Mouse (Mus musculus): ENCODE results near the gene Snx9.

Snx9 gene

DNA sequence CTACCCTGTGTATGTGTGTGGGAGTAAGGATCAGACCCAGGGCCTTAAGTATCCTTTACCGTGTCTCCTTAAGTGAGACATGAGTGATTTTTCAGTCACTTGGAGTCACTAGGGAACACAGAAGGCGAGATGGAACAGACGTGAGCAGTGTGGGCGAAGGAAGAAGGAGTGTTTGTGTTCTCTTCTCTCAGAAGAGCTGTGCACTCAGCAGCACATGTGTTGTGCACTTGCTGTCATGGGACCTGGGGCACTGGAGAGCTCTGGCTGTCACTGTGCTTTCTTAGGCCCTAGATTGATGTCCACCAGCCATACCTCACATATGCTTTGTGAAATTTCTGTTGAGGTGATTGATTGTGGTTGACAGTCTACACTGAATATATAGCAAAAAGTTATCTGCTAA is 37.7 kb downstream of the Snx9 start:
- DNase-seq (ENCODE audit: low spot score in 2 of 2): no peak

DNA sequence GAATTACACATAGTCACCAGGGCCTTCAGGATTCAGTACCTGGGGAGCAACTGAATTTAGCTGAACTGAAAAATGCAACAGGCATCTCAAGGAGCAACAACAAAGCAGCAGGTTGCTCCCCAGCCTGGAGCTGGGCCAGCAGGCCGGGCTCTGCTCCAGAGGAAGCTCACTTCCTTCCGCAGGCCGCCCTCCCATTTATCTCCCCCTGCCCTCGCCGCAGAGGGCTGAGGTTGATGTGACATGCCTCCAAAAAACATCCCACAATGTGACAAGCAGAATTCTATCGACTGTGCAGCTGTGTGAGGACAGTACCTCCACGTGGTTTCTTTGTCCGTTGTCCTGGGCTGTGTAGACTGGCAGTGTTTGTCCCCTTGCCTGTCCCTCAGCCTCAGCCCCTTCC is 44.3 kb downstream of the Snx9 start:
- no peak for DNase-seq (ENCODE audit: low spot score in 2 of 2)

DNA sequence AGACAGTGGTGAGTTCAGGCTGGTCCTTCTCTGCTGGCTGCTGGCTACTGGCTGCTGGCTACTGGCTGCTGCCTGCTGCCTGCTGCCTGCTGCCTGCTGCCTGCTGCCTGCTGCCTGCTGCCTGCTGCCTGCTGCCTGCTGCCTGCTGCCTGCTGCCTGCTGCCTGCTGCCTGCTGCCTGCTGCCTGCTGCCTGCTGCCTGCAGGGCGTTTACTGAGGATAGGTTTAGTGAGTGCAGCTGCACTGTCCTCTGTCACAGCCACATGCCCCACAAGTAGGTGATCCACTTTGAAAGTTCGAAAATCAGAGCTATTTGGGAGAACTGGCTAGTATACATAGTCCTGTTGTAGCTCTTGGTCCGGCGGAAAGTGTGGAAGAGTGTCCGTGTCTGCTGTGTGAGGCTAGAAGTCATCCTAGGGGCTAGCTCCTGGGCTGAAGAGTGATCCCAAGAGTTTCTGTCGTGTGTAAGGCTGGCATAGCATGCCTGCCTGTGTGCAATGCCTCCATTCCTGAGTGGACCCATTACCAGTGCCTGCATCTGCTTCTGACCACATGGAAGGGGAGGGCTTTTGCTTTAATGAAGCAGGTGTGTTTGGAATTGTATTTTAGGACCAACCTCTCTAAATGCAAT is 45.2 kb downstream of the Snx9 start:
- DNase-seq (ENCODE audit: low spot score in 2 of 2): no peak

DNA sequence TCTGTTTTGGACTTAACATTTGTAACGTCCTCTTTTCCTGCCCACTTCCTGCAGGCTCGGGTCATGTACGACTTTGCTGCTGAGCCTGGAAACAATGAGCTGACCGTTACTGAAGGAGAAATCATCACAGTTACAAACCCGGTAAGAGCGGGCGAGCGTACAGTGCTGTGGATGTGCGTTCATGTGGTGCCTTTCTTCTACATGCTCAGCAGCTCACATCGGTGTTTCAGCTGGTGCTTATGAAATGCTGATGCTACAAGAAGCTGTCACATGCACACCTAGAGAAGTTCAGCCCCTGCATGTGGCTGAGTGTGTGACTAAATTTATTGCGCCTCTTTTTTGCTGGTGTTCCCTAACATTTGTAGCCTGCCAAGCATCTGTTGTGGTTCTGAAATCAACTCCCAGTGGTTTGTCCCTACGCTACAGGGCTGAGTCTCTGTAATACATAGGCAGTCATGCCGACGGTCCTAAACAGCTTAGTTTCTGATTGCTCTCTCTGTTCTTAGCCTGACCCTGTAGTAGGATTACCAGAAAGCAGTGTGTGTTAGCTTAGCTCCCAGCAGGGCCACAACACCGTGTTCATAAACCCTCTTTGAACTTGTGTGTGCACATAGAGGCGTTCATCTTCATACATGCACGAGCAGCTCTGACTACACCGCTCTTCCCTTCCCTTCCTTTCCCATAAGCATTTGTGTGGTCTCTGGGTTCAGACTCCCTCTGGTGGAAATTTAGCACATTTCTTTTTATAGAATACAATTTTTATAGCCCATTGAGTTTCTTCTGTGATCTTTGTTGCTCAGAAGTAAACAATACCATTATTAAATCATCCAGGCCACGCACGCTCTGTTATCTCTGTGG is 46.0 kb downstream of the Snx9 start:
- DNase-seq (ENCODE audit: low spot score in 2 of 2): no peak

DNA sequence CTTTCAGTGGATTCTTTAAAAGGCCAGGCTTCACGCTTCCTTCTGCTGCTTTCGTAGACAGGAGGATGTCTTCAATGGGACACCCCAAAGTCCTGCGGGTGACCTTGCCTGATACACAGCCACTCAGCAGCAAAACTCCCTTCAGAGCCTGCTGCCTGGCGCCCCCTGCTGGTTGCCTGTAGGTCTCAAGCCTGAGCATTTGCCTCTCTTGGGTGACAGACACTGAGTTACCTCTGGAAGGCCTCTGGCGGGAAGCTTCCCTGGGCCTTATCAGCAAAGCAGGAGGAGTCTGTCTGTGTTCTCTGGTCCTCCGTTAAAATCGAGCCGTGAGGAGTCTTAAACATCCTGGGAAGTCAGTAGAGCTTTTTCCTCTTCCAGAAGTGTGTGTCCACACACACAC is 49.3 kb downstream of the Snx9 start:
- DNase-seq (ENCODE audit: low spot score in 2 of 2): peak; percentile 53 to 72

DNA sequence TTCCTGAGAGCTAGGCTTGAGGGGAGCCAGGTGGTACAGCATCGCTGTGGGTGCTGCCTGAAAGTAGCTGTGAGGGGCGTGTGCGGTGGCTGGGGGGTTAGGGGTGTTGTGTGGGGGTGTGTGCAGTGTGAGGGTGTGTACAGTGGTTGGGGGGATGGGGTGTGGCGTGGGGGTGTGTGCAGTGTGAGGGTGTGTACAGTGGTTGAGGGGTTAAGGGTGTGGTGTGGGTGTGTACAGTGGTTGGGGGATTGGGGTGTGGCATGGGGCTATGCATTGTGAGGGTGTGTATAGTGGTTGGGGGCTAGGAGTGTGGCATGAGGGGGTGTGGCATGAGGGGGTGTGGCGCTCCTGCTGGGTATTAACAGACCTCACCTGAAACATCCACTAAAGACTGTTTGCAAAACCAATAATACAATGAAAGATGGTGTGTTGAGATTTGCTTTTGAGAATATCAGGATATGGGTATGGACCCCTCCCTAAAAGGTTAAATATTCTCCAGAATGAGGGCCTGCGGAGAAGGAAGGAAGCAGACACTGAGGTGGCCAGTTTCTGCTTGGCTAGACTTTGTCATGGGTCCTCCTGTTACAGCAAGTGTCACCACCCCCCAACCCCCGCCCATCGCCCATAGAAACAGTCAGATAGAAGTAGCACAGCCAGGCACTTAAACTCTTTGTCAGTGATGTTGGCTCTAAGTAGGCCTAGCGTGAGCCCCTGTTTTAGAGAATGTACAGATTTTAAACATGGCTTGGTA is 51.0 kb downstream of the Snx9 start:
- DNase-seq (ENCODE audit: low spot score in 2 of 2): no peak

DNA sequence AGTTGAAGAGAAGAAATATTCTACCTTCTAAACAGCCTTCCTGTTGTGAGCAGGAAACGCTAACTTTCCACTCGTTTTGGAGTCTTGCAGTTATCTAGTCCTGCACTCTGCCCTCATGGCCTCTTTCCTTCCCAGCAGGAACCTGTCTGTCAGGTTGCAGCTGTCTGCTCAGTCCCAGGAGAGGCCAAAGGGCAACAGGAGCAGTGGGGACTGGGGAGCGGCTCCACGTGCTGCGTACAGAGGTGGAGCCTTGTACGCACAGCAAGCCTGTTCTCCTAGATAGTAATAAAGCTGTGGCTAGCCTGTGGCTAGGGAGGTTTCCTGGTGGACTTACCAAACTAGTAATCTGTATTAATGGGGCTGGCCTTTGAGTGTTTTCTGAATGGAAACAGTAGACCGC is 52.0 kb downstream of the Snx9 start:
- DNase-seq (ENCODE audit: low spot score in 2 of 2): no peak

DNA sequence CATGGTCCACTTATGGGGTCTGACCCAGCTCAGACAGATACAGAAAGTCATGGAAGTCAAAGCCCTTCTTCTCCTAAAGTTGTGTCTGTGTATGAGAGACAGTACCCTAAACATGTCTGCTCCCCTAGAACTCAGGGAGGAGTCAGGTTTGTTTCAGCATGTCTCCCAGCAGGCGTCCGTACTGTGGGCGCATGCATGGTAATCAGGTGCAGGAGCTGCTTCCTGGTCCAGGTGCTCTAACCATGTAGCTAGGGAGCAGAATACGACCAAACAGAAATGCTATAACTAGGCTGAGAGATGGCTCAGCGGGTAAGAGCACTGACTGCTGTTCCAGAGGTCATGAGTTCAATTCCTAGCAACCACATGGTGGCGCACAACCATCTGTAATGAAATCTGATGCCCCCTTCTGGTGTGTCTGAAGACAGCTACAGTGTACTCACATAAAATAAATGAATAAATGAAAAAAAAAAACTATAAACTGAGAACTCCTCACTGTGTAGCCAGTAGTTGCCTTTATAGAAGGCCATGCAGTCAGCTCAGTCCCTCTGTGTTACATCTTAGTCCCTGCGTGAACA is 52.5 kb downstream of the Snx9 start:
- DNase-seq (ENCODE audit: low spot score in 2 of 2): no peak

DNA sequence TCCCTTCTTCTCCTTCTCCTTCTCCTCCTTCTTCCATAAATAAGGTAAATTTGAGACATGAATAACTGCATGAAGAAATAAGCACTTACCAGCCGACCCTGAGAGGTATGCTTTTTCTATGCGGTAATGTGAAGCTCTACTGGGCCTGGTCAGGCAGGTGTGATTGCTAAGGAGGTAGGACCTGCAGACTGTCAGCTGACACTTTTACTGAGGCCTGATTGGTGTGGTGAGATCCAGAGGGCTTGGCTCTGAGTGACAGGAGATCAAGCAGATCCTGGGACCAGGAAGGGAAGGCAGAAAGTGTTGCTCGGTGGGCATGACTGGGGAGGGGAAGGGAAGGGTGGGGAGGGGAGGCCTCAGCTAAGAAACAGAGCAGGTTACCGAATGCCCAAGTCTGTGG is 54.9 kb downstream of the Snx9 start:
- no peak for DNase-seq (ENCODE audit: low spot score in 2 of 2)

DNA sequence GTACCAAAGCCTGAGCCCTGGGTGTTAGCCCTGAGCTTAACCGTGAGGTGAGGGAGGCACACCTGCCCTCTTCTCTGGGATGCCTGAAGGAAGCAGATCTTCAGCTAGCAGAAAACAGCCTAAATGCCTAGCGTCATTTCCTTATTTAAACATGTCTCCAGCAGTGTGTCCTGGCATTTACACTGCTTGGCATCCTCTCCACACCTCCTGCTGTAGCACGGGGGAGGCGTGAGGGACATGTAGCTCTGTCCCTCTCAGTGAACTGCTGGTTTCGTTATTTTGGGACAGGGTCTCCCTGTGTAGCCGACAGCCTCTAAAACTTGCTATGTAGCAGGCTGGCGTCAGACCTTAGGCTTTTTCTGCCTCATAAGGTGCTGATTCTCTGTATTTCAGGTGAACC is 55.5 kb downstream of the Snx9 start:
- DNase-seq (ENCODE audit: low spot score in 2 of 2): no peak

DNA sequence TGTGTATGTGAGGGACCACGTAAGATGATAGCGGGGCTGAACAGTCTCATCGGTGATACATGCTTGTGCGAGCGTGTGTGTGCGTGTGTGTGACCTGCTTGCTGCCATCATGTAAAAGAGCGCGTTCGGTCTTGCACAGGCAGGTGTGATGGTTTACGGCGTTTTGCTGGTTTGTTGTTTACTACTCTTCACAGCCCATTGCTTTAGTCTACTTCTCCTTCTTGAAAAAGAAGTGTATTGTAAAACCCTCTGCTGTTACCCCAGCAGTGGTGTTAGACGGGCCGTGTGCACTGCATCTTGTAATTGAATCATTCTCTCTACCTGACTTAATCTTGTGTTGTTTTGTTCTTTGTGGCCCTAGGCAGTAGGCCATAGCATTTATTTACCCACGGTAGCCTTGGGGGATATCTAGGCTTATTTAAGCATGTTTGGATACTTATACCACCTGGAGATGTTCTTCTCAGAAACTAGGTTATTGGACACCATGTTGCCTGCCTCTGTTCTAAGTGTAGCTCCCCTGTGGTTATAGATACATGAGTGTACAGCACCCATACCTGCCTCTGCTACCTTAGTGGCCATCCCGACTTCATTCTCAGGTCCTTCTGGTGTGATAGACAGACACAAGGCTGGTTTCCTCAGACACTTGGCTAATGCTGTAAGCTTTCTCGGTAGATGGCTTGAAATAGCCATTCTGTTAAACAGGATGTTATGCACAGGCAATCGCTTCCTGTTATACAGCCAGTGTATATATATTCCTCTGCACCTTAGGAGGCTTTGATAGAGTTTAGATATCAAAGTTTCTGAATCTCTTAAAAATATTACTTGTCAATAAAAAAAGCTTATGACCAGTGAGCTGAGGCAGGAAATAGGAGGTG is 56.4 kb downstream of the Snx9 start:
- DNase-seq (ENCODE audit: low spot score in 2 of 2): no peak

DNA sequence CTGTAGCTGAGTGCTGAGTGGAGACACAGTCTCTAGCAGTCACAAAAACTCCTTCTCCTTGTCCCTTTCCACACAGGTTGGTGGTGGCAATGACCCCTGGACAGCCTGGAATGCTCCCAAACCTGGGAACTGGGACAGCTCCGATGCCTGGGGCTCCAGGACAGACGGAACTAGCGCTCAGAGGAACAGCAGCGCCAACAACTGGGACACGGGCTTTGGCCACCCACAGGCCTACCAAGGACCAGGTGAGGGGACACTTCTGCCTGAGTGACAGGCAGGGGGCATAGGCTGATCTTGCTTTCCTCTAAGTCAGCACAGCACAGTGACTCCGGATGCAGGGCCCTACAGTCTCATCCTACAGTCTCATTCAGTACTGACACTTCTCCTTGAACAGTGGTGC is 58.1 kb downstream of the Snx9 start:
- DNase-seq (ENCODE audit: low spot score in 2 of 2): no peak

DNA sequence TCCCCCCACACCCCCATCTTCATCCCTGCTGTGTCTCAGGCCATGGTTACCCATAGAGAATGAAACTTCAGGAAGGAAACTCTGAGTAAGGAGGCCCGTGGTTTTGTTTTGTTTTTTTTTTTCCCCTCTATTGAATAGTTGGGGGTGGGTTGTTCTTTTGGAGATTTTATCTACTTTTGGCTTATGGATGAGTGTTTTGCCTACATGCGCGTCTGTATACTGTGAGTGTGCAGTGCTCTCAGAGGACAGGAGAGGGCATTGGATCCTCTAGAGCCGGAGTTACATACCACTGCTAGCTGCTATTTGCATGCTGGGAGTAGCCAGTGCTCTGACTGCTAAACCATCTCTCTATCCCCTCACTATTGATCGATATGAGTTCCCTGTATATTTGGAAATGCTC is 60.3 kb downstream of the Snx9 start:
- DNase-seq (ENCODE audit: low spot score in 2 of 2): no peak

DNA sequence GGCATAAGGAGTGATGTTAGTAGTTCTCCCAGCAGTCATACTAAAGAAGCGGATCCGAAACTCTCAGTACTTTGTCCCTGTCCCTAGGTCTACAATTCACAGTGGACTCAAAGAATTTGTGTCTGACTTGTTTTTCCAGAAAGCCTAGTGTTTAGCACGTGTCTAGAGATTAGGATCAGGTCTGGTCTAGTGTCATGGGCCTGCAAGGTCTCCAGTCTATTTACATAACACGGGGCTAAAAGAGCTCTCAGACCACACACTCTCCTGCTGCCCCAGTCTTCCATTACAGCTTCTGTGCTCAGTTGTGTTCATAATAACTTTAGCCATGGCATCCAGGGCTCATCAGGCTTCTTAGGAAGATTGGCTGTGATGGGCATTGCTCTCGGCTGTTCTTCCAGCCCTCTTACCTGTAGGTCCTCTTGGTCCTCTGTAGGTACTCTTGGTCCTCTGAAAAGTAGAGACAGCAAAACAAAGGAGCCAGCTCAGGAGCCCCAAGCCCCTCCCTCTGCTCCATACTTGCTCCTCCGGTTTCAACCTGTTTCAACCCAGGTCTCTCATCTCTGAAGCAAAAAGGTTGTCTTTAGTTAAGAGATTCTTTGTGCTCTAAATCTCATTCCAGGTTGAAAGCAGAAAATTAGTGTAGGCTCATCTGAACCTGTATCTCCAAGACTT is 62.6 kb downstream of the Snx9 start:
- no peak for DNase-seq (ENCODE audit: low spot score in 2 of 2)

DNA sequence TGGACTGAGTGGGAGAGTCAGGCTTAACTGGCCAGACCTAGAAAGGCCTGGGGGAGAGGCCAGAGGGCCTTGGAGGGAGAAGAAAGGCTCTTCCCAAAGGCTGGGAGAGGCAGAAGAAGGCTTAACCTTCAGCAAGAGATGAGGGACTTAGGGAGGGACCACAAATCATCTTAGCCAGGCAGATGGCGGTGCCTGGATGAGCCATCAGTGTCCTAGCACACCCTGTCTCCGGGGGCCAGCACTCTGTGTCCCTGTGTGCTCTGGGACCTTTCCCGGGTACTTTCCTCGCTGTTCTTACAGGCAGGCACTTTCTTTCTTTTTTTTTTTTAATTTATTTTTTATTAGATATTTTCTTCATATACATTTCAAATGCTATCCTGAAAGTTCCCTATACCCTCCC is 68.6 kb downstream of the Snx9 start:
- DNase-seq (ENCODE audit: low spot score in 2 of 2): no peak

DNA sequence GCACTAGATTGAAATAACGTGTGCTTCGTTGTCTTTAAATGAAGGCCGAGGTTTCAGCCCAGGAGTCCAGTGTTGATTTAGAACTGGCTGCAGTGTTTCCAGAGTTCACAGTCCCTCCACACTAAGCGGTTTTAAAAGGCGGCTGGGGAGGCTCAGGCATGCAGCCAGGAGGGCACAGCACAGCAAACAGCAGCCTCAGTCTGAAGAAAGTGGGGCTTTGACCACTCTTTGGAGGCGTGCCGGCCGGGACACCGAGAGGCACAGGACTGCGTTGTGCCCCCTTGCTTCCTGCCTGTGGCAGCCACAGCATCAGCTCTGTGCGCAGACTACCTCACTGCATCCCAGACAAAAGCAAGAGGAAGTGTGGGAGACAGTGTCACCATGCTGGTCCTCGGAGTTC is 70.5 kb downstream of the Snx9 start:
- DNase-seq (ENCODE audit: low spot score in 2 of 2): peak in 1 of 2 experiments; percentile 31

DNA sequence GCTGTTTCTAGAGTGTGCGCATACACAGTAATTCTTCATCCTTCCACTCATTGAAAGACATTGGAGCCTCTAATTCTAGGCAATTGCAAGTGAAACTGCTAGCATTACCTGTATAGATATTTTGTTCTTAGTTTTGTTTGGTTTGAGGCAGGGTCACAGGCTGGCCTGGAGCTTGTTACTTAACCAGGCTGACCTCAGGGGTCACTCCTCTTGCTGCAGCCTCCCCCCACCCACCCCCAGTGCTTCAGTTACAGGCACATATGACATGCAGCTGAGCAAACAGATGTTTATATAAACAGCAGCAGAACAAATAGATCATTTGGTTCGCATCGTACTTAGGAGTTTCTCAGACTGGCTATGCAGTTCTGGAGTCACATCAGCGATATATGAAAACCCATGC is 71.7 kb downstream of the Snx9 start:
- DNase-seq (ENCODE audit: low spot score in 2 of 2): no peak

DNA sequence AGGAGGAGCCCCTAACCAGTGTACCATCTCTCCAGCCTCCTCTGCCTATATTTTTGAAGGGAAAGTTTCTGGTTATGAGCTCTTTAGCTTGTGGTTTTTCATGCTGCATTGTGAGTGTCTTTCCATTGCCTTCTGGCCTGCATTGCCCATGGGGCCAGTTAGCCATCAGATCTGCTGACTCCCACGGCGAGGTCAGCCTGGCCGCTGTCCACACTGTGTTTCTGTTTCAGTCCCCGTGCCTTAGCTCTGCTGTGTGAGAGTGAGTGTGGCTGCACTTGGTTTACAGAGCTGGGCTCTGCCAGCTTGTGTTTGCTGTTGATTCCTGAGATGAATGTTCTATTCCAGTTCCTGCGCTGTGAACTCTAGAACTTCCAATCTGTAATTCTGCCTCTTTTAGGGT is 73.1 kb downstream of the Snx9 start:
- no peak for DNase-seq (ENCODE audit: low spot score in 2 of 2)

DNA sequence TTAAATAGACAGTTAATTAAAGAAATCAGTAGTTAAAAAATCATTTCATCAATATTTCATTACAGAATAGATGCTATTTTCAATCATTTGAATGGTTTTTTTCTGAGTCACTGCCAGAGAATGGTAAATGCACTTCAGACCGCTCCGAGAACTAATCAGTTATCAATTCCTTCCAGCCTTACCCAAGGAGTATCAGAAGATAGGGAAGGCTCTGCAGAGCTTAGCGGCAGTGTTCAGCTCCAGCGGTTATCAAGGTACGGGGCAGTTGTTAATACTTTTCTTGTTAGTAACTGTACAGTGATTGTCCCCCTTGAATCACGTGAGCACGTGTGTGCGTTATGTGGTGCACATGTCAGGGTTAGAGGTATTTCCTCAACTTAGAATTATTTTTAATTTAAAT is 80.8 kb downstream of the Snx9 start:
- DNase-seq (ENCODE audit: low spot score in 2 of 2): no peak

DNA sequence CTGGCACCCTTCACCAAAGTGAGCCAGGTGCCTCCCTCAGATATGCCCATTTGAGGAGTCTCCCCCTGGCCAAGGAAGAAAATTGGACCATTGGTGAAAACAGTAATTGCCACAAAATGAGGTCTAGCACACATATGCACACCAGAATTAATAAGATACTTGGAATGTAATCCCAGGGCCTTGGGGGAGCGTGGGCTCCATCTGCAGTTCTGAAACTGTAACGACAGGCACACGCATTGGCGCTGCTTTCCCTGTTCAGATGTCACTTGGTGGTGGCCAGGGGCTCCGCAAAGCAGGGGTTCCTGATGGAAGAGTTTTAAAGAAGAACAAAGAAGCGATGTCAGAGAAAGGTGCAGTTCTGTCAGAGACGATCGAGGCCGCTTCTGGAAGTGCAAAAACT is 82.2 kb downstream of the Snx9 start:
- DNase-seq (ENCODE audit: low spot score in 2 of 2): peak; percentile 34 to 38

DNA sequence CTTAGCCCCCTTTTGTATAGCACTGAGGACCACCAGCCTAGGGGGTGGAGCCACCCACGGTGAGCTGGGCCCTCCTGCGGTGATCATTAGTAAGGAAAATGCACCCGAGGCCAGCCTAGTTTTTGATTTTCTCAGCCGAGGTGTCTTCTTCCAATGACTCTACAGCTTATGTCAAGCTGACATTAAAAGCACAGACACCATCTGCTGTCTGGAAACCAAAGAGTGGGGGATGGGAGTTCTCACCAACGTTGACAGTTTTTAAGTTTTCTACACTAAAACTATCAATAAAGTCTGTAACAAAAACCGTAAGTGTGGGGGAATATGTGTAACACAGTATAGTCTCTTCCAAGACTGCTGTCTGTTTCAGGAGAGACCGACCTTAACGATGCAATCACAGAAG is 83.1 kb downstream of the Snx9 start:
- no peak for DNase-seq (ENCODE audit: low spot score in 2 of 2)
